Mouse (Mus musculus) hindbrain, embryonic 12.5 days (tissue): Measurements from ENCODE around the gene Gdpd4. TPM values are rescaled to one million over a fixed set of nuclear protein-coding genes. Genes with fewer than 3 reads are reported as not detected.

Experiments used
- ATAC-seq: fragments of 200-750 bp; cut with Nextera tagmentation; 2 replicates; pipeline ENCODE4 v1.8.0; 2017; ENCODE audit warnings: moderate TSS enrichment; ENCODE audit not compliant: low FRiP score
- H3K27ac ChIP-seq: fragments of 300-500 bp; sonication (generic); 2 replicates; pipeline ENCODE4 v1.5.1; 2016; ENCODE audit warnings: mild to moderate bottlenecking
- H3K27me3 ChIP-seq: fragments of 300-500 bp; sonication (generic); 2 replicates; pipeline ENCODE4 v1.6.1; 2016; ENCODE audit warnings: mild to moderate bottlenecking
- H3K36me3 ChIP-seq: fragments of 300-500 bp; sonication (generic); 2 replicates; pipeline ENCODE4 v1.6.1; 2016; ENCODE audit warnings: mild to moderate bottlenecking
- H3K4me1 ChIP-seq: fragments of 300-500 bp; sonication (generic); 2 replicates; pipeline ENCODE4 v1.6.1; 2016
- H3K4me2 ChIP-seq: fragments of 300-500 bp; sonication (generic); replicated peaks from 2 replicates; pipeline ENCODE4 v1.6.1; 2016; ENCODE audit warnings: mild to moderate bottlenecking
- H3K4me3 ChIP-seq: fragments of 300-500 bp; sonication (generic); 2 replicates; pipeline ENCODE4 v1.5.1; 2016; ENCODE audit warnings: mild to moderate bottlenecking
- H3K9ac ChIP-seq: fragments of 300-500 bp; sonication (generic); 2 replicates; pipeline ENCODE4 v1.6.1; 2016; ENCODE audit warnings: mild to moderate bottlenecking, moderate library complexity
- H3K9me3 ChIP-seq: fragments of 300-500 bp; sonication (generic); replicated peaks from 2 replicates; pipeline ENCODE4 v1.6.1; 2016; ENCODE audit warnings: mild to moderate bottlenecking
- WGBS: fragments of 180-500 bp; shearing (Covaris S2); methylation state at CpG from one replicate; pipeline ENCODE4 v1.1.7; 2016; 5-methylcytosine and 5-hydroxymethylcytosine counted together
- polyA plus RNA-seq: library from polyadenylated mRNA; unstranded; fragments of >200 nt; fragmentation: Nextera tagmentation; extraction: Ambion mirVana; gene quantifications from 2 replicates; pipeline ENCODE4 v1.2.1, GENCODE M21; 2016

Gene Gdpd4
- polyA plus RNA-seq, 1 experiment from 2014 or later, result not detected

- Histone ChIP-seq H3K9ac (no peak overlapping the region), H3K36me3 (no peaks in the 10 kb centered on the region), H3K27ac (no peak overlapping the region), H3K4me2 (no peak overlapping the region), H3K4me1 (no peaks in the 10 kb centered on the region), H3K4me3 (no peak overlapping the region), H3K27me3 (no peaks in the 10 kb centered on the region), H3K9me3 (no peaks in the 10 kb centered on the region)
- 81% methylated on average over 7 of the region's 7 CpGs for WGBS
- no peak for ATAC-seq
Observed at GRCm38 (mm10) chr7:98002617-98003016, 82.9 kb downstream of the Gdpd4 start.

GRCm38 (mm10) chr7:98048101-98048824, 128.5 kb downstream of the Gdpd4 start:
- Histone ChIP-seq H3K4me2 (no peak overlapping the region), H3K9ac (no peak overlapping the region)

GRCm38 (mm10) chr7:98051980-98052379, 132.2 kb downstream of the Gdpd4 start:
- 0 out of 2 replicates have a peak, but pooled peaks cover 6% of the 10 kb centered on the region for H3K36me3 ChIP-seq
- no peak overlapping the region for H3K9ac ChIP-seq
- WGBS, result 19% methylated on average over 8 of the region's 8 CpGs
- no peak for ATAC-seq
- no peak overlapping the region for H3K4me2 ChIP-seq
- H3K9me3 ChIP-seq, result no peaks in the 10 kb centered on the region
- H3K27ac ChIP-seq, result no peak overlapping the region
- no peaks in the 10 kb centered on the region for H3K4me1 ChIP-seq
- no peak overlapping the region for H3K4me3 ChIP-seq
- no peaks in the 10 kb centered on the region for H3K27me3 ChIP-seq

More at GRCm38 (mm10) chr7:98048101-98048824, 128.5 kb downstream of the Gdpd4 start:
- ATAC-seq, result no peak
- H3K4me3 ChIP-seq, result no peak overlapping the region
- no peaks in the 10 kb centered on the region for H3K4me1 ChIP-seq
- H3K9me3 ChIP-seq, result no peaks in the 10 kb centered on the region
- no peaks in the 10 kb centered on the region for H3K27me3 ChIP-seq
- H3K36me3 ChIP-seq, result no peaks in the 10 kb centered on the region
- WGBS, result 82% methylated on average over 9 of the region's 9 CpGs
- H3K27ac ChIP-seq, result no peak overlapping the region

GRCm38 (mm10) chr7:98054461-98054860, 134.7 kb downstream of the Gdpd4 start:
- Histone ChIP-seq H3K4me1 (no peaks in the 10 kb centered on the region), H3K27ac (no peak overlapping the region), H3K9me3 (no peaks in the 10 kb centered on the region), H3K4me2 (no peak overlapping the region), H3K4me3 (no peak overlapping the region), H3K36me3 (0 out of 2 replicates have a peak, but pooled peaks cover 6% of the 10 kb centered on the region), H3K9ac (no peak overlapping the region), H3K27me3 (no peaks in the 10 kb centered on the region)
- WGBS, result 93% methylated on average over 9 of the region's 9 CpGs
- ATAC-seq, result no peak

GRCm38 (mm10) chr7:98054942-98055341, 135.2 kb downstream of the Gdpd4 start:
- WGBS, result 88% methylated on average over 8 of the region's 8 CpGs

GRCm38 (mm10) chr7:98066229-98066628, 146.5 kb downstream of the Gdpd4 start:
- Histone ChIP-seq H3K9me3 (no peaks in the 10 kb centered on the region), H3K9ac (no peak overlapping the region), H3K4me2 (no peak overlapping the region), H3K27ac (no peak overlapping the region), H3K27me3 (no peaks in the 10 kb centered on the region), H3K36me3 (peaks cover 24% of the 10 kb centered on the region), H3K4me1 (no peaks in the 10 kb centered on the region), H3K4me3 (no peak overlapping the region)
- no peak for ATAC-seq
- WGBS, result 82% methylated on average over 11 of the region's 11 CpGs

More at GRCm38 (mm10) chr7:98054942-98055341, 135.2 kb downstream of the Gdpd4 start:
- Histone ChIP-seq H3K36me3 (0 out of 2 replicates have a peak, but pooled peaks cover 6% of the 10 kb centered on the region), H3K9ac (no peak overlapping the region), H3K27me3 (no peaks in the 10 kb centered on the region), H3K9me3 (no peaks in the 10 kb centered on the region), H3K4me3 (no peak overlapping the region), H3K4me1 (no peaks in the 10 kb centered on the region), H3K4me2 (no peak overlapping the region), H3K27ac (no peak overlapping the region)
- no peak for ATAC-seq

GRCm38 (mm10) chr7:98071620-98072019, 151.9 kb downstream of the Gdpd4 start:
- H3K9me3 ChIP-seq, result no peaks in the 10 kb centered on the region
- H3K27me3 ChIP-seq, result no peaks in the 10 kb centered on the region

GRCm38 (mm10) chr7:98077453-98077852, 157.7 kb downstream of the Gdpd4 start:
- Histone ChIP-seq H3K9ac (no peak overlapping the region), H3K9me3 (no peaks in the 10 kb centered on the region), H3K27me3 (no peaks in the 10 kb centered on the region), H3K27ac (no peak overlapping the region), H3K36me3 (peaks cover 16% of the 10 kb centered on the region), H3K4me2 (no peak overlapping the region), H3K4me1 (peaks cover 8% of the 10 kb centered on the region), H3K4me3 (no peak overlapping the region)
- 85% methylated on average over 11 of the region's 11 CpGs for WGBS
- no peak for ATAC-seq

More at GRCm38 (mm10) chr7:98071620-98072019, 151.9 kb downstream of the Gdpd4 start:
- H3K4me2 ChIP-seq, result no peak overlapping the region
- H3K36me3 ChIP-seq, result peaks cover 19% of the 10 kb centered on the region
- 38% methylated on average over 5 of the region's 5 CpGs for WGBS
- H3K9ac ChIP-seq, result no peak overlapping the region
- peak; percentile 57; the same call in 1 of the 2 replicates for ATAC-seq
- no peaks in the 10 kb centered on the region for H3K4me1 ChIP-seq
- no peak overlapping the region for H3K4me3 ChIP-seq
- no peak overlapping the region for H3K27ac ChIP-seq

GRCm38 (mm10) chr7:98082376-98082775, 162.6 kb downstream of the Gdpd4 start:
- no peak overlapping the region for H3K27ac ChIP-seq
- no peaks in the 10 kb centered on the region for H3K27me3 ChIP-seq
- no peaks in the 10 kb centered on the region for H3K9me3 ChIP-seq
- H3K4me1 ChIP-seq, result peaks cover 28% of the 10 kb centered on the region
- H3K9ac ChIP-seq, result 0 out of 2 replicates have a peak overlapping the region, but pooled peaks have one; percentile 5
- WGBS, result 15% methylated on average over 5 of the region's 5 CpGs
- no peak overlapping the region for H3K4me2 ChIP-seq
- ATAC-seq, result peak; percentile 76
- H3K4me3 ChIP-seq, result no peak overlapping the region
- H3K36me3 ChIP-seq, result peaks cover 4% of the 10 kb centered on the region; the same call in 1 of the 2 replicates

- no peak for ATAC-seq
- Histone ChIP-seq H3K36me3 (no peaks in the 10 kb centered on the region), H3K4me3 (no peak overlapping the region), H3K27me3 (no peaks in the 10 kb centered on the region), H3K9me3 (no peaks in the 10 kb centered on the region), H3K4me1 (peaks cover 28% of the 10 kb centered on the region), H3K4me2 (no peak overlapping the region), H3K27ac (no peak overlapping the region), H3K9ac (no peak overlapping the region)
- 59% methylated on average over 12 of the region's 12 CpGs for WGBS
Observed at GRCm38 (mm10) chr7:98084541-98085293, 165.0 kb downstream of the Gdpd4 start.

- Histone ChIP-seq H3K9ac (no peak overlapping the region), H3K36me3 (no peaks in the 10 kb centered on the region), H3K9me3 (no peaks in the 10 kb centered on the region), H3K27ac (no peak overlapping the region), H3K4me1 (peaks cover 28% of the 10 kb centered on the region), H3K4me3 (no peak overlapping the region), H3K27me3 (no peaks in the 10 kb centered on the region), H3K4me2 (no peak overlapping the region)
- 72% methylated on average over 7 of the region's 7 CpGs for WGBS
- ATAC-seq, result no peak
Observed at GRCm38 (mm10) chr7:98085314-98085713, 165.6 kb downstream of the Gdpd4 start.

- 44% methylated on average over 2 of the region's 2 CpGs for WGBS
Observed at GRCm38 (mm10) chr7:98086346-98086745, 166.6 kb downstream of the Gdpd4 start.

More at GRCm38 (mm10) chr7:98086346-98086745, 166.6 kb downstream of the Gdpd4 start:
- Histone ChIP-seq H3K27me3 (no peaks in the 10 kb centered on the region), H3K4me2 (no peak overlapping the region), H3K36me3 (no peaks in the 10 kb centered on the region), H3K9ac (no peak overlapping the region), H3K9me3 (no peaks in the 10 kb centered on the region), H3K4me1 (peaks cover 28% of the 10 kb centered on the region), H3K27ac (no peak overlapping the region), H3K4me3 (no peak overlapping the region)
- ATAC-seq, result no peak
